Mouse (Mus musculus) mesoderm, embryonic 11.5 days (tissue): ENCODE measurements around the gene Sez6l.
A peak's percentile ranks its signal among the peaks of the same experiment; 100 is the strongest.

Experiments
- DNase-seq: peaks from one replicate; pipeline ENCODE4 v3.0.0-alpha.2; 2012; ENCODE audit warnings: low read depth, low spot score

The Sez6l gene

GRCm38 (mm10) chr5:112576993-112577670 lies at the start of gene Sez6l:
TSS of gene Sez6l (minus strand) at chr5:112577185.
- DNase-seq = peak; percentile 50

GRCm38 (mm10) chr5:112625555-112626160 lies 48.7 kb upstream of the Sez6l start:
- no peak for DNase-seq

DNA sequence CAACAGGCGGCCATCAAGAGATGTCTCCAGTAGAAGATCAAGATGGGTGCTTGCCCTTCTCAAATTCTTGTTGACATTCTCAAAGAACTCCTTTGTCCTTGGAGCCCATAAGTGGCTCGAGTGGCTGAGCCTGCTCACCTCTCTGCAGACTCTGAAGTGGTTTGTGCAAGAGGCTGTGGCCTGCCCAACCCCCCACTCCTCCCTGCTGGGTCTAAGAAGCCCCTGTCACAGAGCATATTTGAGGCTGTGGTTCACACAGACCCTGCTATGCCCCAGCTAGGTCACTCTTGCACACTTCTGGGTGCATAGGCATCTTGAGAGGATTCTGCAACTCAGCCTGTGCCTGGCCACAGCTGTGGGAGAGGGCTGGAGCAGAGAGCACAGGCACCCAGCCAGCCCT lies 46.0 kb upstream of the Sez6l start:
- no peak for DNase-seq

DNA sequence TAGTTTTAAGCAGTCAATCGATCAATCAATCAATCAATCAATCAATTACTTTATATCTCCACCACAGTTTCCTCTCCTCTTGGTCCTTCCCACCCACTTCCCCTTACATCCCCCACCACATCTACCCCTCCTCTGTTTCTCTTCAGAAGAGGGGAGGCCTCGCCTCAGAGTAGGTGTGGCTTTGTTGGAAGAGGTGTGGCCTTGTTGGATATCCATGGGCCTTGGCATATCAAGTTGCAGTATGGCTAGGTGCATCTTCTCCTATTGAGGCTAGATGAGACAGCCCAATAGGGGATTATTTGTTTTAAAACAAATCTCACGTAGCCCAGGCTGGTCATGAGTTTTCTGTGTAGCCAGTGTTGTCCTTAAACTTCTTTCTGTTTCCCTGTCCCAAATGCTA lies 43.3 kb upstream of the Sez6l start:
- DNase-seq = no peak

- DNase-seq = no peak
These were observed 42.4 kb upstream of the Sez6l start for GRCm38 (mm10) chr5:112619344-112619743.

GRCm38 (mm10) chr5:112617602-112618247 lies 40.7 kb upstream of the Sez6l start:
- no peak for DNase-seq

- no peak for DNase-seq
These were observed 39.1 kb upstream of the Sez6l start for GRCm38 (mm10) chr5:112615946-112616617.

- no peak for DNase-seq
These were observed 31.0 kb upstream of the Sez6l start for GRCm38 (mm10) chr5:112607867-112608516.

GRCm38 (mm10) chr5:112607119-112607518 lies 30.1 kb upstream of the Sez6l start:
- no peak for DNase-seq

GRCm38 (mm10) chr5:112605371-112605770 lies 28.4 kb upstream of the Sez6l start:
- no peak for DNase-seq

- no peak for DNase-seq
These were observed 27.3 kb upstream of the Sez6l start for GRCm38 (mm10) chr5:112604251-112604650.

GRCm38 (mm10) chr5:112603594-112603993 lies 26.6 kb upstream of the Sez6l start:
- peak; percentile 21 for DNase-seq

DNA sequence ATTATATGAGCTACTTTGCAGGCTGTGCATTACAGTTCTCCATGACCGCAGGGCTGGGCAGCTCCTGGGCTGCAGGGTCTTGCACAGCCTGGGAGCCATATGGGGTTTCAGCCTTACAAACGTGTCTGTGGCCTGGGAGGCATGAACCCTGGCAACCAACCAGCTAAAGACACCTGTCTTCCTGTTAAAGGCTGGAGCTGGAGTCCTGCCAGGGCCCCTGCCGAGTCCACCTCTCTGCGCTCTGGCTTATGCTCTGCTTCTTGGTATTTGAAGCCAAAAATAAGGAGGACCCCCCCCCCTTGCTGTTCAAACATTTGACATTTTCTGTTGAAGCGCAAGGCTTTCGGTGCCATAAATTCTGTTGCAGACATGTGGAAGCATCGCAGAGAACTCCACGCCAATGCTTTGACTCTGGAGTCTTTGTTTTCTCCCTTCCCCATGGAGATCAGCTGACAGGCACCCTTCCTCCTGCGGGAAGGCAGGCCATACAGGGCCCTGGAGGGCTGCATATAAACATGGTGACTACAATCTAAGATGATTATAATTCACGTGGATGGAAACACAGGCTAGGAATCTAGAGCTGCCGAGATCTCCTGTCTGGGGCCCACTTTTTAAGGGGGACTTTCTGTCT lies 23.4 kb upstream of the Sez6l start:
- no peak for DNase-seq

GRCm38 (mm10) chr5:112599538-112600308 lies 22.7 kb upstream of the Sez6l start:
- no peak for DNase-seq

DNA sequence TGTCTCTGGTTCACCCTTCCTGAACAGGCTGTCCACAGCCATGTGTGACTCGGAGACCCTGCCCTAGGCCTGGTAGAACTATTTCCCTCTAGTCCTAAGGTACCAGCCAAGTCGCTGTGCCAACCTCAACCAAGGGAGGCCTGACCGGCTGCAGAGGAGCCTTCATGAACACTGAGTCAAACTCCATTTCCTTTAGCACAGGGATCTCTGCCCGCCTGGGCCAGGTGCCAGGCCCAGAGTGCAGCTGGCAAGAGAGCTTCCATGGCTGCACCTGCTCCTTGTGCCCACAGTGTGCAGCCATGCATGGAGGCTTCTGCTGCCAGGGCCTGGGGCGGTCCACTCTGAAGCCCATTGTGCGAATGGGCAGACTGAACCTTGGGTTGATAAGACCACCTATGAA lies 20.9 kb upstream of the Sez6l start:
- no peak for DNase-seq

GRCm38 (mm10) chr5:112597307-112597706 lies 20.3 kb upstream of the Sez6l start:
- DNase-seq = no peak

DNA sequence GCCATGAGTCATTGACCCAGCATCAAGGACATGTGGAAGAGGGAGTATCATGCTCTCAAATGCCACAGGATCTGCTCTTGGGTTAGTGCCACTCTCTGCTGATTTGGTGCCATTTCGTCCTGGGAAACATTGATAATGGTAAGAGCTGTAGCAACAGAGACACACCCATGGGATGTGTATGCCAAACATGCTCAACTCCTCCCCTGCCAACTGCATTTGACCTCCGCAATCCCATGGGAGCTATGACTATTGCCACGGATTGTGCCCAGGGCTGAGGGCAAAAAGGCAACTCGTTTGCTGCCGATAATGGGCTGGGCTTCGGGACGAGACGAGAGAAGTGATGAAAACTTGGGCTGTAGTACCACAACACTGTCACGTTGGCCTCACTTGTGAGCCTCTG lies 19.7 kb upstream of the Sez6l start:
- DNase-seq = no peak

DNA sequence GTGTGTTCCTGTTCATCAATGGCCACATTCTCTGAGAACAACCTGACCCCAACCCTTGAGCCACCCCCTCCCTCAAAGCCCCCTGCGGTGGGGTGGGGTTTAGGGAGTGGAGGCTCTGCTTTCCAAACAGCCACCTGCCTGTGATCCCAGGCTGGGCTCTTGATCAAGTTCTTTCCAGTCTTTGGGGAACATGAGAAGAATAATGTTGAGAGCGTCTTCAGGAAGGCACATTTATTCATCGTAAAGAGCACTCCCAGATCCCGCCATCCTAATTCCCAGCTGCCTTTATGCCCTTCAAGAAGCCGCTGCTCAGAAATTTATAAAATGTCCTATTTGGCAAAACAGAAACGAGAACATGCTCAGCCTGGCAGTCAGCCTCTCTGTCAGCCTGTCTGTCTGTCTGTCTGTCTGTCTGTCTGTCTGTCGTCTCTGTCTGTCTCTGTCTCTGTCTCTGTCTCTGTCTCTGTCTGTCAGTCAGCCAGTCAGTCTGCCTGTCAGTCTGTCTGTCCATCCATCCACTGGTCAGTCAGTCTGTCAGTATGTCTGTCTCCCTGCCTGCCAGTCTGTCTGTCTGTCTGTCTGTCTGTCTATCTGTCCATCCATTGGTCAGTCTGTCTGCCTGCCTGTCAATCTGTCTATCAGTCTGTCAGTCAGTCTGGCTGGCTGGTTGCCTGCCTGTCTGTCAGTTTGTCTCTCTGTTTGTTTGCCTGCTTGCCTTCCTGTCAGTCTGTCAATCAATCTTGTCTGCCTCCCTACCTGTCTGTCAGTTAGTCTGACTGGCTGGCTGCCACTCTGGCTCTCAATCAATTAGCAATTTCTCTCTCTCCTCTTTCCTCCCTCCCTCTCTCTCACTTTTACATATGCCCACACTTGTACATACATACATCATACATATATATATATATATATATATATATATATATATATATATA lies 19.0 kb upstream of the Sez6l start:
- no peak for DNase-seq

- DNase-seq = no peak
These were observed 14.7 kb upstream of the Sez6l start for GRCm38 (mm10) chr5:112591706-112592105.

DNA sequence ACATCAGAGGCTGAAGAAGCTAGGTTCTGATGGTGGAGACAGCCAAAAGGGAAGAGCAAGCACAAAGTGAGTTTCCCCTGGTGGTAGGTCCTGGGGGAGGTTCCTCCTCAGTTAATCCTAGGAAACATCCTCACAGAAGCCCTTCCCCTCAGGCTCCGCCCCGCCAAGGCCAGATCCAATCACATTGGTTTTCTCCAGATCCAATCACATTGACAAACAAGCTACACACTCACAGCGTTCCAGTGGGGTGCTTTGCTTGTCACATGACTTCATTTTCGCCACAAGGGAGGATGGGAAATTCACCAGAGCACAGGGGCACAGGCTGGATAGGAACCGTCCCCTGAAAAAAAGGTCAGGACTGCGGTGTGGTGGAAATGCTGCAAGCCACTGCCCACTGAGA lies 9.1 kb upstream of the Sez6l start:
- DNase-seq = no peak
